Mouse (Mus musculus): ENCODE data around the gene Gm20696.

DNA sequence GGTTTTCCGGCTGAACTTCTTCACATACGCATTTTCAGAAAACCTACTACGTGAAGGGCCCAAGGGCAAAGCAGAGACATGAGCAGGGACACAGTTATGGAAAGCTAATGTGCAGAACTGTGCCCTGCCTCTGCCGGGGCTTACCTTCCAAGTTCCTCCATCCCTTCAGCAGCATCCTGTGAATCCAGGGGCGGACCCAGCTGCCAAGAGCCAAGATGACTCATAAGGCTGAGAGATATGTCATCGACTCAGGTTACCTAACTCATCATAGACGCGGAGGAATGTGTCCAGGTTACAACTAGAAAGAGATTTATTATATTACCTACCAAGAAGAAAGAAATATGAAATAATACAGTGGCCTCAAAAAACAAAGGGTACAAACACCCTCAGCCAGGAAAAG lies 200.2 kb downstream of the Gm20696 start:
- TF ChIP-seq CTCF (IDR thresholded peaks at IDR 0.05; ENCODE audit: low read depth, low read length) (no peak), POLR2A (IDR thresholded peaks at IDR 0.05; ENCODE audit: borderline replicate concordance, low read depth, low read length) (no peak)

Data from bone marrow macrophage, adult 2 months (primary cell).